Mouse (Mus musculus) CH12.LX (cell line): ENCODE data around the gene Trpv4.

Source experiments
- CTCF ChIP-seq, 2 experiments: IDR thresholded peaks in 1 of 2; conservative IDR thresholded peaks in 1 of 2; 2 replicates each; pipeline ENCODE4 v1.5.1; 2011 to 2012; ENCODE audit warnings: low read depth in 2 of 2, low read length in 2 of 2, improper control_type of control experiment in 1 of 2, inconsistent platforms in 1 of 2, mild to moderate bottlenecking in 1 of 2, moderate library complexity in 1 of 2
- EP300 ChIP-seq: IDR thresholded peaks from 2 replicates; pipeline ENCODE4 v1.6.1; 2011; ENCODE audit warnings: low read length, improper control_type of control experiment
- POLR2A ChIP-seq: IDR thresholded peaks from 2 replicates; pipeline ENCODE4 v1.6.1; 2011; ENCODE audit warnings: low read depth, mild to moderate bottlenecking, improper control_type of control experiment, low read length
- POLR2AphosphoS2 ChIP-seq: IDR thresholded peaks from 2 replicates; pipeline ENCODE4 v1.6.1; 2011; ENCODE audit warnings: low read depth, low read length, improper control_type of control experiment
- ZC3H11A ChIP-seq: IDR thresholded peaks from 2 replicates; pipeline ENCODE4 v1.6.1; 2012; ENCODE audit warnings: low read depth, mild to moderate bottlenecking, inconsistent platforms, low read length, improper control_type of control experiment

DNA sequence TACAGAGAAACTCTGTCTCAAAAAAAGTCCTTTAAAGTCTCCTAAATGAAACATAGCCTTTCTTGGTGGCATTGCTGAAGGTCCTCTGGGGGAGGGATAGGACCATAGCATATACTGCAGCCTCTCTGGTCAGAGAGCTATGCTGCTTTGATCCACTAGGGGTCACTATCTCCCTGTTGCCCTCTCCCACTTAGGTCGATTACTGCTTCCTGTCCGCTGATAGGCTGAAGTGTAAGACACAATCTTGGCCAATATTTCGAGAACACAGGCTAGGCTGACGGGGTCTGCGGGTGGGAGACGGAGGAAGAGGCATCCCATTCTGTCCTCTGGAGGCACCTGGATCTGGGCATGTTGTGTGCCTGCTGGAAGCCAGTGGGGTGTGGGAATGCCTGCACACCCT lies 37.9 kb downstream of the Trpv4 start:
- TF ChIP-seq POLR2A (no peak), CTCF (conservative IDR thresholded peaks at IDR 0.05 in 1 of 2, IDR thresholded peaks at IDR 0.05 in 1 of 2; ENCODE audit: low read depth in 2 of 2, low read length in 2 of 2) (peak; percentile 81 to 96), EP300 (no peak), POLR2AphosphoS2 (no peak), ZC3H11A (no peak)
